Mouse (Mus musculus) lung, embryonic 15.5 days (tissue): Measurements from ENCODE around the gene Foxd1. TPM values are rescaled to one million over a fixed set of nuclear protein-coding genes. Genes with fewer than 3 reads are reported as not detected.

Source experiments
- ATAC-seq: fragments of 200-750 bp; cut with Nextera tagmentation; 2 replicates; pipeline ENCODE4 v1.8.0; 2017; ENCODE audit warnings: moderate number of reproducible peaks, borderline replicate concordance; ENCODE audit not compliant: low FRiP score, low TSS enrichment; ENCODE audit errors: extremely low read depth
- H3K27ac ChIP-seq: fragments of 300-500 bp; sonication (generic); 2 replicates; pipeline ENCODE4 v1.5.1; 2015; ENCODE audit warnings: moderate library complexity, mild to moderate bottlenecking, inconsistent platforms
- H3K27me3 ChIP-seq: fragments of 300-500 bp; sonication (generic); 2 replicates; pipeline ENCODE4 v1.6.1; 2015; ENCODE audit warnings: inconsistent platforms
- H3K36me3 ChIP-seq: fragments of 300-500 bp; sonication (generic); 2 replicates; pipeline ENCODE4 v1.6.1; 2015; ENCODE audit warnings: inconsistent platforms
- H3K4me1 ChIP-seq: fragments of 300-500 bp; sonication (generic); 2 replicates; pipeline ENCODE4 v1.6.1; 2015; ENCODE audit warnings: inconsistent platforms
- H3K4me2 ChIP-seq: fragments of 300-500 bp; sonication (generic); 2 replicates; pipeline ENCODE4 v1.6.1; 2015; ENCODE audit warnings: inconsistent platforms, mild to moderate bottlenecking, moderate library complexity
- H3K4me3 ChIP-seq: fragments of 300-500 bp; sonication (generic); 2 replicates; pipeline ENCODE4 v1.5.1; 2015; ENCODE audit warnings: mild to moderate bottlenecking, inconsistent platforms
- H3K9ac ChIP-seq: fragments of 300-500 bp; sonication (generic); 2 replicates; pipeline ENCODE4 v1.6.1; 2015; ENCODE audit warnings: inconsistent platforms
- H3K9me3 ChIP-seq: fragments of 300-500 bp; sonication (generic); 2 replicates; pipeline ENCODE4 v1.6.1; 2016; ENCODE audit warnings: inconsistent platforms
- WGBS: fragments of 180-500 bp; shearing (Covaris S2); methylation state at CpG from one replicate; pipeline ENCODE4 v1.1.7; 2015; 5-methylcytosine and 5-hydroxymethylcytosine counted together
- polyA plus RNA-seq: library from polyadenylated mRNA; unstranded; fragments of >200 nt; fragmentation: Nextera tagmentation; extraction: Ambion mirVana; gene quantifications from 2 replicates; pipeline ENCODE4 v1.2.1, GENCODE M21; 2015

Gene Foxd1
- polyA plus RNA-seq, 1 experiment from 2014 or later, result 0.04 TPM

DNA sequence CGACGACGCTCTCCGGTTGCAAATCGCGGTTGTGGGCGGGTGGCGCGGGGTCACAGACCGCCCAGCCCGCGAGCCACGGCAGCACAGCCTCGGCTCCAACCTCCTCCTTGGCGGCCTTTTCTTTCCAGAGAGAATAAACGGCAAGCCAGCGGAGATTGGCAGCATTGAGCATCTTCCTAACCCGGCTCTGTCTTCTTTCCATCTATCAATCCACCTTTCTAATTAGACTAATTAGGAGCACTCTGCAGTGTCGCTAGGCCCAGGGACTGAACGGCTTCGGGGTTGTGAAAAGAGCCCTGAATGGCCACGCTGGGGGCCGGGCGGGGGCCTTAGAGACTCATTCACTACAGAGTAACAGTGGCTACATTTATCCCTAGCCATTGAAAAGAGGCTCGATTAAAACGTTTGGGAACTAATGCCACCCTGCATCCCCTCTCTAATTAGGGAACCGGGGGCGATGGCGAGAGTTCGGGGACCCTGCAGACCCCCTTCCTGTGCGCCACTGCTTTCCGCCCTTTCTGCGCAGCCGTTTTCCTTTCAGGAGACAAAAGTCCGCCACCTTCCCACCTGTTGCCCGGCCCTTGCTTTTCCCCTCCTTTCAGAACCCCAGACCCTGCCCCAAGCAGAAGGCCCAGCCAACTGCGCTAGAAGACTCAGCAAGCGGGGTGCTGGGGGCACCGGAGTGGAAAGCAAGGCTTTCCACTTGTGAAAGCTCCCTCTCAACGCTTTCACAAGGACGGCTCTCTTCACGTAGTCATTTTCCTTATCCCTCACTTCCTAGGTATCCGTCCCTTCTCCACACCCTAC is 12.6 kb downstream of the Foxd1 start:
- 2% methylated on average over 43 of the region's 43 CpGs for WGBS

DNA sequence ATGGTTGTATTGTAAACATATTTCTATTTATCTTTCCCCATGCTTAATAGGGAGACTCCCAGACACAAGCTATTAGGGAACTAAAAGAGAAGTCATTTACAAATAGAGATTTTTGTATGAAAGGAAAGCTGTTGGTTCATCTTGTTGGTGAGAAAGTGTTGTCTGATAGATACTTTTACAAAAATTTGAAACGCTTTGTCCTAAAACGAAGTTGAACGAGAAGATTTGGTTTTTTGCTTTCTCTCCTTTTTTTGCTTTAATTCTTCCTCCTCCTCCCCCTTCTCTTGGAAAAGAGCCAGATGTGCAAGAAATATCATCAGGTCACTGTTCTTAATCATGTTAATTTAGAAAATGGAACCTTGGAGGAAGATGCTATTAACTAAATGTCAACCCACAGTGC is 13.6 kb downstream of the Foxd1 start:
- Histone ChIP-seq H3K27me3 (peaks cover 91% of the 10 kb centered on the region), H3K4me1 (peaks cover 16% of the 10 kb centered on the region), H3K36me3 (no peaks in the 10 kb centered on the region), H3K27ac (no peak overlapping the region), H3K9me3 (no peaks in the 10 kb centered on the region), H3K4me3 (no peak overlapping the region), H3K9ac (no peak overlapping the region), H3K4me2 (no peak overlapping the region)
- no peak for ATAC-seq
- 41% methylated on average over 3 of the region's 3 CpGs for WGBS

More for the DNA sequence above, 12.6 kb downstream of the Foxd1 start:
- no peak overlapping the region for H3K9ac ChIP-seq
- H3K4me2 ChIP-seq, result peak overlapping the region; percentile 47
- no peak overlapping the region for H3K27ac ChIP-seq
- peaks cover 16% of the 10 kb centered on the region for H3K4me1 ChIP-seq
- peaks cover 91% of the 10 kb centered on the region for H3K27me3 ChIP-seq
- H3K9me3 ChIP-seq, result no peaks in the 10 kb centered on the region
- no peak for ATAC-seq
- H3K4me3 ChIP-seq, result peak overlapping the region; percentile 27
- no peaks in the 10 kb centered on the region for H3K36me3 ChIP-seq

DNA sequence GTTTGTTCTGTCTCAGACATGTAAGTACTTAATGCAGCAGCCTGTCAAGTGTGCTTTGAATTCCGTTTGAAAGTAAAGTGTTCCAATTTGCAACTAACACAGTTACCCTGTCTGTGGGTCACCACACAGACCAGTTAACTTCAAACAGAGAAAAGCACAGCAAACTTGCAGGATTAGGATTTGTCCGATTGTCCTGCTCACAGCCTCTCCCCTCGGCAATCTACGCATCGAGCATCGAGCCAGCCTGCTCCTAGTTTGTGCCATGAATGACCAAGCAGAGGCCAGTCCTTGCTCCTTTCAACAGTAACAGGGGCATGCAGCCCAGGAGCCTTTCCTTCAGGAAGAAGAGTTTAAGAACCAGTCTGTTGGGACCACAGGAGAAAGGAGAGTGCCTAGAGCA is 15.0 kb downstream of the Foxd1 start:
- H3K36me3 ChIP-seq, result no peaks in the 10 kb centered on the region
- H3K4me3 ChIP-seq, result no peak overlapping the region
- peaks cover 89% of the 10 kb centered on the region for H3K27me3 ChIP-seq
- ATAC-seq, result no peak
- no peaks in the 10 kb centered on the region for H3K9me3 ChIP-seq
- H3K4me2 ChIP-seq, result no peak overlapping the region
- H3K9ac ChIP-seq, result no peak overlapping the region
- WGBS, result 24% methylated on average over 6 of the region's 6 CpGs
- peaks cover 16% of the 10 kb centered on the region for H3K4me1 ChIP-seq
- no peak overlapping the region for H3K27ac ChIP-seq

DNA sequence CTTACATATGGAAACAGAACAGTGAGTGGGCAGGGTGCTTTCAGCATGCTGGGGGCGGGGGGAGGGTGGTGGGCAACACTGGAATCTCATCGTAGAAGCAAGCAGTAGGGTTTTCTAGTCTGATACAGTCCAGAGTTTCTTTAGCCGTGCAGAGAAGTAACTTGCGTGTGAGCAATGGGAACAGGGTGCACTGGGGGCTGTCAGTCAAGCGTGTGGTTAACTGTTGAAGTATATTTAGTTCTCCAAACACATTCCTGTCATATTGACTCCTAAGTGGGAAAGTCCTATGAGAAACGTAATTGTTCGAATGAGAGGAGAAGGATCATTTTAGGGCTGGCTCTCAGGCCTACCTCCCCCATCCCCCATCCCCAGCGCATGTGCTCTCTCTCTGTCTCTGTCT is 20.5 kb downstream of the Foxd1 start:
- peaks cover 39% of the 10 kb centered on the region for H3K27me3 ChIP-seq
- no peak overlapping the region for H3K4me3 ChIP-seq
- ATAC-seq, result no peak
- H3K36me3 ChIP-seq, result no peaks in the 10 kb centered on the region
- H3K9me3 ChIP-seq, result no peaks in the 10 kb centered on the region
- WGBS, result 43% methylated on average over 8 of the region's 8 CpGs
- H3K9ac ChIP-seq, result no peak overlapping the region
- no peak overlapping the region for H3K4me2 ChIP-seq
- no peak overlapping the region for H3K27ac ChIP-seq
- no peaks in the 10 kb centered on the region for H3K4me1 ChIP-seq

DNA sequence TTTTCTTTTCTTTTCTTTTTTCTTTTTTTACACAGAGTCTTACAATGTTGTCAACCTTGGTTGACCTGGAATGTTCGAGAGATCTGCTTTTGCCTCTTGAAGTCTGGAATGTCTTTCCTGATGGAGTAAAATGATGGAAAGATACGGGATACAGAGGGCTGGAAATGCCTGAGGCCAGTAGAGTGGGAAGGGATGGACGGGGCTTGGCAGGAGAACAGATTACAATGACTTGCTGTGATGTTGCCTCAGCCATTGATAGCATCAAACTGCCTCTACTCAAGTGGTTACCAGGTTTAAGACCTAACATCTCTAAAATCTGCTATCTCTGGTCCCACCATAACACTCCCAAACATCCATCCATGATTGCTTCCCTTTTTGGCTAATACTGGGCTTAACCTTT is 20.9 kb downstream of the Foxd1 start:
- WGBS, result 34% methylated on average over 3 of the region's 3 CpGs

DNA sequence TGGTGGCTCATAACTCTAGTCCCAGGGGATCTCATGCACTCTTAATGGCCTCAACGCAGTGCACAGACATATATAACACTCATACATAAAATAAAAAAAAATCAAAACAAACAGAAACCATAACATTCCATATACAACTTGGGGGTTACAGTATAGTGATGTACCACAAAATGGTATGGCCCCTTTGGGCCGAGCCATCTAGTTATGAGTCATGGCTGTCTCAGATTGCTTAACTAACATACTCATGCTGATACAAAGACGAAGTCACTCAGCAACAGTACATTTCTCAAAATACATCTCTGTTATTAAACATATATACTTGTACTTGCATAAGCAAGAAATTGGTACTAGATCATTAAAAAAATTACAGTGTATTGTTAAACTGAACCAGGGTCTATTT is 23.7 kb downstream of the Foxd1 start:
- no peak overlapping the region for H3K4me2 ChIP-seq
- no peak for ATAC-seq
- H3K27me3 ChIP-seq, result peaks cover 21% of the 10 kb centered on the region
- WGBS, result 82% methylated on average over 3 of the region's 3 CpGs
- H3K27ac ChIP-seq, result no peak overlapping the region
- H3K4me1 ChIP-seq, result no peaks in the 10 kb centered on the region
- no peak overlapping the region for H3K4me3 ChIP-seq
- peaks cover 2% of the 10 kb centered on the region; the same call in 1 of the 2 replicates for H3K9me3 ChIP-seq
- H3K36me3 ChIP-seq, result no peaks in the 10 kb centered on the region
- no peak overlapping the region for H3K9ac ChIP-seq

More for the DNA sequence above, 20.9 kb downstream of the Foxd1 start:
- H3K9me3 ChIP-seq, result no peaks in the 10 kb centered on the region
- no peak overlapping the region for H3K27ac ChIP-seq
- H3K4me2 ChIP-seq, result no peak overlapping the region
- H3K27me3 ChIP-seq, result peaks cover 35% of the 10 kb centered on the region
- no peak overlapping the region for H3K9ac ChIP-seq
- no peak for ATAC-seq
- no peaks in the 10 kb centered on the region for H3K36me3 ChIP-seq
- H3K4me1 ChIP-seq, result no peaks in the 10 kb centered on the region
- H3K4me3 ChIP-seq, result no peak overlapping the region

DNA sequence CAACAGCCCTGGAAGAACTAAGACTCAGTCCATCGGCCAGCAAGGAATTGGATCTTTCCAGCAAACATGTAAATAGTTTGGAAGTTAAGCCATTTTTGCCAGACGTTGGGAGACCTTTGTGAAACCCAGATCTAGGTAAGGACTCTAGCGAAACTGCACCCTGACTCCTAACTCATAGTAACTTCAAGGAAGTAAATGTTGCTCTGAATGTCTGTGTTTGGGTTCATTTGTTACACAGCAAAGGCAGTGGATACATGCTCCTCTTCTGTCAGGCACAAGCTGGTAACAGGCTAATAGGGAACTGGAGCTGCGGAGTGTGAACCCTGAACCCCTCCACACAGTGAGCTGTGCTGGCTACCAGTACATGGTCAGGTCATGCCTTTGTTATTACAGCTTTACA is 28.7 kb downstream of the Foxd1 start:
- Histone ChIP-seq H3K4me1 (0 out of 2 replicates have a peak, but pooled peaks cover 3% of the 10 kb centered on the region), H3K27ac (no peak overlapping the region), H3K9ac (no peak overlapping the region), H3K4me2 (no peak overlapping the region), H3K27me3 (peaks cover 34% of the 10 kb centered on the region), H3K36me3 (no peaks in the 10 kb centered on the region), H3K9me3 (peaks cover 2% of the 10 kb centered on the region; the same call in 1 of the 2 replicates), H3K4me3 (no peak overlapping the region)
- 68% methylated on average over 4 of the region's 4 CpGs for WGBS
- no peak for ATAC-seq

DNA sequence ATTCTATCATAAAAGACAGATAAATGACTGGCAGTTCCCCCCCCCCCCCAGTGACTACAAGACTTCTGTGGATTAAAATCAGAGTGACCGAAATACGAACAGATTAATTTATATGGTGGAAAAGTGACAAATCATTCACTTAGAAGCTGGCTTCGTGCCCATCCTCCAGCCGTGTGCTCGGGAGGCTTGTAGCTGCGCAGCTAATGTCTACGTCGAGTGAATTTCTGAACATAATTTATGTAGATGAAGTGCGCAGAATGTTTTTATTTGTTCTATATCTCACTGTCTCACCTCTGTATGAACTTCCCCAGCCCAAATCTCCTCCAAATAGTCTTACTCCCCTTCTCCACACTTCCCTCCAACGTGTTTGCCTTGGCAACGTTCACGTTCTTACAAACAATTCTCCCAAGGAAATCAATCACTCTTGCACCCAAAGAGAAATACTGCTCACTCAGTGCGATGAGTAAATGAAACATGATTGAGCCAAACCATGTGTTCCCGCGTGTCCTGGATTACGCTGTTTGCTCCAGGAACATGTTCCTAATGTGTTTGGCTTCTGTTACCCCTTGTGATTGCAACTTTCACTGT is 30.0 kb downstream of the Foxd1 start:
- ATAC-seq, result no peak
- H3K27me3 ChIP-seq, result peaks cover 46% of the 10 kb centered on the region

DNA sequence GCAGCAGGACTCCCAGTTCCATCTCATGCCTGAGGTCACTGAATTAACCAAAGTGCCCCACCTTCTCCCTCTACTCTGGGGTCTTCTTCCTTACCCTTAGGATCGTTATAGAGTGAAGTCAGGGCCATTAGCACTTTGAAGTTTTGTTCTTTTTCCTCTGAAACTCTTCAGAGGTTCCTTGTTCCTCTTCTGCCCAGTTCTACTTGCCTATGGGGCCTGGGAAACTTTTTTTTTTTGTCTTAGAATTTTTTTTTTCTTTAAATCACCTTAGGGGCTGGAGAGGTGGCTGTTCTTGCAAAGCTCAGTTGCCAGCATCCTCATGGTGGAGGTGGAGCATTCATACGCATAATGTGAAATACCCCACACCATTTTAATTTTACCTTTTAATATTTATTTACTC is 31.8 kb downstream of the Foxd1 start:
- Histone ChIP-seq H3K9me3 (peaks cover 2% of the 10 kb centered on the region; the same call in 1 of the 2 replicates), H3K36me3 (no peaks in the 10 kb centered on the region), H3K9ac (no peak overlapping the region), H3K4me2 (no peak overlapping the region), H3K4me3 (no peak overlapping the region), H3K27ac (no peak overlapping the region), H3K4me1 (peaks cover 10% of the 10 kb centered on the region), H3K27me3 (peaks cover 65% of the 10 kb centered on the region)
- ATAC-seq, result no peak
- WGBS, result 62% methylated on average over 2 of the region's 2 CpGs

More for the DNA sequence above, 30.0 kb downstream of the Foxd1 start:
- H3K4me1 ChIP-seq, result 0 out of 2 replicates have a peak, but pooled peaks cover 3% of the 10 kb centered on the region
- no peaks in the 10 kb centered on the region for H3K36me3 ChIP-seq
- H3K27ac ChIP-seq, result no peak overlapping the region
- H3K9ac ChIP-seq, result no peak overlapping the region
- H3K9me3 ChIP-seq, result peaks cover 2% of the 10 kb centered on the region; the same call in 1 of the 2 replicates
- H3K4me2 ChIP-seq, result no peak overlapping the region
- H3K4me3 ChIP-seq, result no peak overlapping the region
- whole genome bisulfite sequencing, result 23% methylated on average over 16 of the region's 16 CpGs

DNA sequence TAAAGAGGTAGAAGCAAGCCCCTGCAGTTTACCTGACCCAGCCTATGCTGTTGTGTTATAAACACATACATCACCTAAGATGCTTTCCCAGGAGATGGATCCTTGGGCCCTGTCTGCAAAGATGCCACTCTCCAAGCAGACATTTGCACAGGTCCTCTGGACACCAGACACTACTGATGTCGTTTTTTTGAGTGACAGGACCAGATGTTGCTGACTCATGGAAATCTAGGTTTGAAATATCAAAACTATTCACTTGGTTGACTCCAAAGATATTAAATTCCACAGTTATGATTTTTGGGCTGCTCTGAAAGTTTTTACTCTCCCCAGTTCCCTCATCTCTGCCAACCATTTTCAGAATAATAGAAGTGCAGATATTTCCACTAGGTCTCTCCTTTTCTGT is 35.0 kb downstream of the Foxd1 start:
- no peak for ATAC-seq
- Histone ChIP-seq H3K9ac (no peak overlapping the region), H3K4me3 (no peak overlapping the region), H3K36me3 (no peaks in the 10 kb centered on the region), H3K27ac (no peak overlapping the region), H3K27me3 (peaks cover 80% of the 10 kb centered on the region), H3K9me3 (no peaks in the 10 kb centered on the region), H3K4me2 (no peak overlapping the region), H3K4me1 (peaks cover 24% of the 10 kb centered on the region)
- 51% methylated on average over 1 of the region's 1 CpGs for WGBS

DNA sequence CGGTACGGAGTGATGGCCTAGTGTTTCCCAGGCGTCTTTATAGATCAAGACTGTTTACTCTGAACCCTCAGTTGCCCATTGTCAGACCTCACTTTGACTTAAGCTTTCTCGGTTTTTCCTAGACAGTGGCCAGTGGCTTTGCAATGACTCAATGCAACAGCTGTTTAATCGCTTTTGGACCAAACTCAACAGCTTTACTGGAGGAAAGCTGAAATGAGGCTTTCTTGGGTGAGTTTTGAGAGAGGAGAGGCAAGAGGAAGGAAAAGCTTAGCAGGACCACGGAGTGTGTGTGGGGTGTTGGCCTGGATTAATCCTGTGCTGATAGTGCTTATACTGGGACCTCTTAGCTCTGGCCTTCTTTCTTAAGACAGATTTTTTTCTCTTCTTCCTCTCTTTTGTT is 36.3 kb downstream of the Foxd1 start:
- no peak overlapping the region for H3K27ac ChIP-seq
- H3K4me1 ChIP-seq, result peaks cover 21% of the 10 kb centered on the region
- no peaks in the 10 kb centered on the region for H3K9me3 ChIP-seq
- peaks cover 74% of the 10 kb centered on the region for H3K27me3 ChIP-seq
- no peak overlapping the region for H3K9ac ChIP-seq
- WGBS, result 21% methylated on average over 6 of the region's 6 CpGs
- ATAC-seq, result no peak
- peak overlapping the region; percentile 39 for H3K4me3 ChIP-seq
- no peaks in the 10 kb centered on the region for H3K36me3 ChIP-seq
- peak overlapping the region; percentile 85 for H3K4me2 ChIP-seq
